Mouse (Mus musculus) heart, postnatal 0 days (tissue): ENCODE results near the gene Pitpnm1.

Experiments used
- CTCF ChIP-seq: IDR thresholded peaks from 2 replicates; pipeline ENCODE4 v1.5.1; 2016; ENCODE audit warnings: antibody characterized with exemption, control low read depth, low read depth
- EP300 ChIP-seq: IDR thresholded peaks from 2 replicates; pipeline ENCODE4 v1.6.1; 2016; ENCODE audit warnings: antibody characterized with exemption, low read depth

GRCm38 (mm10) chr19:4082219-4082965 lies 17.4 kb upstream of the Pitpnm1 start:
- TF ChIP-seq CTCF (no peak), EP300 (no peak)
